Mouse (Mus musculus) embryonic facial prominence, embryonic 11.5 days (tissue): ENCODE data around the gene Mtus2. TPM values are rescaled to one million over a fixed set of nuclear protein-coding genes. Genes with fewer than 3 reads are reported as not detected.

Experiments
- ATAC-seq: fragments of 200-750 bp; cut with Nextera tagmentation; replicated peaks from 2 replicates; pipeline ENCODE4 v1.8.0; 2017; ENCODE audit warnings: low read depth; ENCODE audit not compliant: insufficient number of reproducible peaks, low FRiP score, low TSS enrichment
- DNase-seq: peaks from one replicate; pipeline ENCODE4 v3.0.0-alpha.2; 2015; ENCODE audit warnings: low spot score
- H3K27ac ChIP-seq: fragments of 300-500 bp; sonication (generic); replicated peaks from 2 replicates; pipeline ENCODE4 v1.5.1; 2014; ENCODE audit warnings: mild to moderate bottlenecking, low read depth, low read length, control low read depth
- H3K27me3 ChIP-seq: fragments of 300-500 bp; sonication (generic); 2 replicates; pipeline ENCODE4 v1.6.1; 2014; ENCODE audit warnings: mild to moderate bottlenecking, low read length, moderate library complexity, mixed read lengths; ENCODE audit not compliant: control insufficient read depth, insufficient read depth
- H3K36me3 ChIP-seq: fragments of 300-500 bp; sonication (generic); replicated peaks from 2 replicates; pipeline ENCODE4 v1.6.1; 2014; ENCODE audit warnings: low read depth, mild to moderate bottlenecking, low read length, moderate library complexity, mixed read lengths; ENCODE audit not compliant: control insufficient read depth, insufficient read depth
- H3K4me1 ChIP-seq: fragments of 300-500 bp; sonication (generic); 2 replicates; pipeline ENCODE4 v1.6.1; 2014; ENCODE audit warnings: low read length, mixed read lengths; ENCODE audit not compliant: control insufficient read depth, insufficient read depth
- H3K4me2 ChIP-seq: fragments of 300-500 bp; sonication (generic); 2 replicates; pipeline ENCODE4 v1.6.1; 2014; ENCODE audit warnings: low read depth, mild to moderate bottlenecking, control low read depth, low read length, moderate library complexity
- H3K4me3 ChIP-seq: fragments of 300-500 bp; sonication (generic); 2 replicates; pipeline ENCODE4 v1.5.1; 2014; ENCODE audit warnings: low read depth, low read length, control low read depth
- H3K9ac ChIP-seq: fragments of 300-500 bp; sonication (generic); replicated peaks from 2 replicates; pipeline ENCODE4 v1.6.1; 2014; ENCODE audit warnings: mild to moderate bottlenecking, control low read depth, low read length
- H3K9me3 ChIP-seq: fragments of 300-500 bp; sonication (generic); replicated peaks from 2 replicates; pipeline ENCODE4 v1.6.1; 2016; ENCODE audit warnings: mild to moderate bottlenecking, low read length, inconsistent platforms, mixed read lengths; ENCODE audit not compliant: control insufficient read depth
- whole genome bisulfite sequencing: fragments of 180-500 bp; shearing (Covaris S2); extraction: QIAGEN DNeasy Blood & Tissue Kit; methylation state at CpG from one replicate; pipeline ENCODE4 v1.1.7; 2014; 5-methylcytosine and 5-hydroxymethylcytosine counted together
- polyA plus RNA-seq: library from polyadenylated mRNA; unstranded; fragments of >200 nt; fragmentation: Nextera tagmentation; extraction: Ambion mirVana; gene quantifications from 2 replicates; pipeline ENCODE4 v1.2.1, GENCODE M21; 2014

The Mtus2 gene
- polyA plus RNA-seq, 1 experiment from 2014 or later = 10.6 TPM

- H3K36me3 ChIP-seq = no peaks in the 10 kb centered on the region
- H3K4me2 ChIP-seq = no peak overlapping the region
- no peak overlapping the region for H3K9ac ChIP-seq
- 80% methylated on average over 3 of the region's 3 CpGs for WGBS
- H3K9me3 ChIP-seq = no peaks in the 10 kb centered on the region
- DNase-seq (no peak), ATAC-seq (no peak)
- H3K27me3 ChIP-seq = no peaks in the 10 kb centered on the region
- H3K4me1 ChIP-seq = no peaks in the 10 kb centered on the region
- no peak overlapping the region for H3K4me3 ChIP-seq
- H3K27ac ChIP-seq = no peak overlapping the region
These were observed 122.6 kb downstream of the Mtus2 start for GRCm38 (mm10) chr5:148079732-148080131.

GRCm38 (mm10) chr5:148083541-148083940, 126.4 kb downstream of the Mtus2 start:
- Histone ChIP-seq H3K4me1 (no peaks in the 10 kb centered on the region), H3K4me2 (no peak overlapping the region), H3K9ac (no peak overlapping the region), H3K27ac (no peak overlapping the region), H3K27me3 (no peaks in the 10 kb centered on the region), H3K36me3 (no peaks in the 10 kb centered on the region), H3K4me3 (no peak overlapping the region), H3K9me3 (no peaks in the 10 kb centered on the region)
- 100% methylated on average over 1 of the region's 1 CpGs for WGBS
- DNase-seq (peak; percentile 23), ATAC-seq (no peak)

GRCm38 (mm10) chr5:148084766-148085165, 127.6 kb downstream of the Mtus2 start:
- Histone ChIP-seq H3K36me3 (no peaks in the 10 kb centered on the region), H3K9ac (no peak overlapping the region), H3K4me3 (no peak overlapping the region), H3K9me3 (no peaks in the 10 kb centered on the region; the same call in 1 of the 2 replicates), H3K27ac (no peak overlapping the region), H3K4me1 (no peaks in the 10 kb centered on the region), H3K27me3 (no peaks in the 10 kb centered on the region), H3K4me2 (no peak overlapping the region)
- 86% methylated on average over 5 of the region's 5 CpGs for WGBS
- ATAC-seq (no peak), DNase-seq (no peak)

- no peaks in the 10 kb centered on the region for H3K27me3 ChIP-seq
- WGBS = 78% methylated on average over 3 of the region's 3 CpGs
- H3K9me3 ChIP-seq = no peaks in the 10 kb centered on the region; the same call in 1 of the 2 replicates
- no peak for ATAC-seq
- no peak overlapping the region for H3K4me2 ChIP-seq
- no peak for DNase-seq
- no peaks in the 10 kb centered on the region for H3K4me1 ChIP-seq
- no peaks in the 10 kb centered on the region for H3K36me3 ChIP-seq
- no peak overlapping the region for H3K9ac ChIP-seq
- H3K27ac ChIP-seq = no peak overlapping the region
- no peak overlapping the region for H3K4me3 ChIP-seq
These were observed 130.7 kb downstream of the Mtus2 start for GRCm38 (mm10) chr5:148087796-148088195.

GRCm38 (mm10) chr5:148090191-148090821, 133.2 kb downstream of the Mtus2 start:
- ATAC-seq (no peak), DNase-seq (no peak)
- H3K4me2 ChIP-seq = no peak overlapping the region
- H3K9ac ChIP-seq = no peak overlapping the region
- no peaks in the 10 kb centered on the region for H3K36me3 ChIP-seq
- no peaks in the 10 kb centered on the region for H3K4me1 ChIP-seq
- no peaks in the 10 kb centered on the region for H3K27me3 ChIP-seq
- H3K4me3 ChIP-seq = no peak overlapping the region
- WGBS = 78% methylated on average over 11 of the region's 11 CpGs
- no peaks in the 10 kb centered on the region; the same call in 1 of the 2 replicates for H3K9me3 ChIP-seq
- H3K27ac ChIP-seq = no peak overlapping the region

GRCm38 (mm10) chr5:148094640-148095039, 137.5 kb downstream of the Mtus2 start:
- DNase-seq (no peak), ATAC-seq (no peak)
- Histone ChIP-seq H3K4me3 (no peak overlapping the region), H3K9ac (no peak overlapping the region), H3K4me1 (no peaks in the 10 kb centered on the region), H3K4me2 (no peak overlapping the region), H3K36me3 (no peaks in the 10 kb centered on the region), H3K9me3 (no peaks in the 10 kb centered on the region), H3K27ac (no peak overlapping the region), H3K27me3 (no peaks in the 10 kb centered on the region)
- WGBS = 57% methylated on average over 10 of the region's 10 CpGs

GRCm38 (mm10) chr5:148099356-148099755, 142.2 kb downstream of the Mtus2 start:
- WGBS = 90% methylated on average over 9 of the region's 9 CpGs
- Histone ChIP-seq H3K4me3 (no peak overlapping the region), H3K9me3 (no peaks in the 10 kb centered on the region), H3K36me3 (no peaks in the 10 kb centered on the region), H3K4me1 (no peaks in the 10 kb centered on the region), H3K9ac (no peak overlapping the region), H3K27me3 (no peaks in the 10 kb centered on the region), H3K4me2 (no peak overlapping the region), H3K27ac (no peak overlapping the region)
- DNase-seq (no peak), ATAC-seq (no peak)

GRCm38 (mm10) chr5:148107324-148107723, 150.2 kb downstream of the Mtus2 start:
- no peaks in the 10 kb centered on the region for H3K36me3 ChIP-seq
- H3K4me2 ChIP-seq = no peak overlapping the region
- DNase-seq = no peak
- no peak overlapping the region for H3K4me3 ChIP-seq
- no peaks in the 10 kb centered on the region for H3K4me1 ChIP-seq
- no peaks in the 10 kb centered on the region for H3K9me3 ChIP-seq
- no peaks in the 10 kb centered on the region for H3K27me3 ChIP-seq
- no peak for ATAC-seq
- WGBS = 88% methylated on average over 6 of the region's 6 CpGs
- no peak overlapping the region for H3K9ac ChIP-seq
- H3K27ac ChIP-seq = no peak overlapping the region
